Mouse (Mus musculus) retina, embryonic 14.5 days (tissue): ENCODE data around the gene Mmp15.

Experiments
- DNase-seq: peaks from one replicate; pipeline ENCODE4 v3.0.0-alpha.2; 2015; ENCODE audit warnings: low spot score

Mmp15 gene

GRCm38 (mm10) chr8:95341721-95342120 is 10.3 kb upstream of the Mmp15 start:
- no peak for DNase-seq

GRCm38 (mm10) chr8:95344668-95345067 is 7.4 kb upstream of the Mmp15 start:
- peak; percentile 29 for DNase-seq

- peak; percentile 90 for DNase-seq
Measured at GRCm38 (mm10) chr8:95346643-95347545, 5.2 kb upstream of the Mmp15 start.

GRCm38 (mm10) chr8:95348356-95348755 is 3.7 kb upstream of the Mmp15 start:
- no peak for DNase-seq

- no peak for DNase-seq
Measured at GRCm38 (mm10) chr8:95348811-95349630, 3.0 kb upstream of the Mmp15 start.

GRCm38 (mm10) chr8:95351461-95351860 is 607 bp upstream of the Mmp15 start:
- DNase-seq, result peak; percentile 78

GRCm38 (mm10) chr8:95352871-95353866 is 1.1 kb downstream of the Mmp15 start:
- peak; percentile 70 for DNase-seq

- DNase-seq, result no peak
Measured at GRCm38 (mm10) chr8:95354606-95355005, 2.5 kb downstream of the Mmp15 start.

GRCm38 (mm10) chr8:95358550-95359411 is 6.7 kb downstream of the Mmp15 start:
- no peak for DNase-seq

GRCm38 (mm10) chr8:95360181-95361015 is 8.3 kb downstream of the Mmp15 start:
- DNase-seq, result peak; percentile 16

- DNase-seq, result no peak
Measured at GRCm38 (mm10) chr8:95361016-95361341, 8.9 kb downstream of the Mmp15 start.

- DNase-seq, result no peak
Measured at GRCm38 (mm10) chr8:95362272-95362671, 10.2 kb downstream of the Mmp15 start.

GRCm38 (mm10) chr8:95363849-95364248 is 11.8 kb downstream of the Mmp15 start:
- DNase-seq, result no peak

- DNase-seq, result no peak
Measured at GRCm38 (mm10) chr8:95369581-95370326, 17.7 kb downstream of the Mmp15 start.

GRCm38 (mm10) chr8:95373389-95374002 is 21.4 kb downstream of the Mmp15 start:
- no peak for DNase-seq

GRCm38 (mm10) chr8:95374429-95374828 is 22.4 kb downstream of the Mmp15 start:
- no peak for DNase-seq

GRCm38 (mm10) chr8:95375374-95375930 is 23.4 kb downstream of the Mmp15 start:
- DNase-seq, result no peak

GRCm38 (mm10) chr8:95376309-95376999 is 24.4 kb downstream of the Mmp15 start:
- DNase-seq, result no peak
